ENCODE assay signal across 9 mouse cellular contexts in the genomic region with DNA sequence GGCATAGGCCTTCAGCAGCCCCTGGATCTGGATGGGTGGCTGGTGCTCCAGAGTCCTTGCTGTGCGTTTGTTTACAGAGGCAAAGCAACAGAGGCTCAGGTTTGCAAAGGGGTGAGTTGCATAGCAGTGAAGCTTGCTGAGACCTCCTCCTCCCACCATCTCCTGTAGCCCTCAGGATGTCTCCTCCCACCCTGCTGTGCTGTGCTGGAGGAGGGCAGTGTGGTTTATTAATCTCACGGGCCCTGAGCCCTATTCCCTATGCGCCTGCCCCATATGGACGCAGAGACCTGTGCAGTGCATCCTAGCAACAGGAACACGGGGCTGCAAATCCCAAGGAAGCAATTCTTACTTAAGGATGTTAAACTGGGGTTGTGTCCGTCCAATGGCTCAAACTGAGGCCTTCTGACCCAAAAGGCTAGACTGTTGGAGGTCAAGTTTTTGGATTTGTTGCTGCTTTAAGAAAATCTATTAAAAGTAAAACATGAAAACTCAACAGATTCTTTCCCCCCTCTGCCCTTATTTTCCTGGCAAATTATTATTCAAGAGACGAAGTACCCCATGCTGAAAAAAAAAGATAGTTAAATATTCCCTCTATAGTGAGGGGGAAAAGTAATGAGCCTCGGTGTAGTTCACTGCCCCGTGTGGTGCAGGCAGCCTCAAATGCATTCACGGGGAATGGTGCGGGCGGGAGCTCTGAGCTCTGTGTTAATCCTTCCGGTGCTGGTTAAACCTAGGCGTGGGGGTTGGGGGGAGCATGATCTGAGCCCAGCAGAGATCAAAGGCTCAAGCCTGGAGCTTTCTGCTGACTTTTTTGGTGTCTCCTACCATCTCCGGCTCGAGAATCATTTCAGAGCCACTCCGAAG.
DNase-seq lines count a peak whose midpoint lies in the region; ATAC-seq and TF ChIP-seq lines count a peak whose summit lies in the region.
"Had no signal": no experiment of that assay in that cellular context is flagged by ENCODE, and none has a peak within 500 bp of the region (broad histone marks: within the 10 kb centered on the region; RNA-seq: fewer than 3 reads in every experiment).

No protein-coding gene starts in this region.

- no peaks in the 10 kb centered on the region for H3K36me3 ChIP-seq in kidney, postnatal 0 days (ENCODE audit: insufficient read depth, low read length)
- H3K36me3 ChIP-seq in embryonic facial prominence, embryonic 11.5 days (replicated peaks; ENCODE audit: control insufficient read depth, insufficient read depth, low read depth, low read length): no peaks in the 10 kb centered on the region
- H3K36me3 ChIP-seq in limb, embryonic 10.5 days: no peaks in the 10 kb centered on the region
- H3K36me3 ChIP-seq: G1E had no signal

- H3K4me3 ChIP-seq in kidney, postnatal 0 days (replicated peaks; ENCODE audit: low read depth, low read length): no peak overlapping the region
- no peak overlapping the region for H3K4me3 ChIP-seq in embryonic facial prominence, embryonic 11.5 days (ENCODE audit: low read depth, low read length)
- 0 out of 2 replicates have a peak overlapping the region, but pooled peaks have one; percentile 17 for H3K4me3 ChIP-seq in limb, embryonic 10.5 days

- ATAC-seq in kidney, postnatal 0 days (replicated peaks; ENCODE audit: low FRiP score, low read depth): peak; percentile 69
- ATAC-seq in embryonic facial prominence, embryonic 11.5 days (replicated peaks; ENCODE audit: insufficient number of reproducible peaks, low FRiP score, low TSS enrichment, low read depth): 0 out of 2 replicates have a peak, but pooled peaks have one; percentile 58
- no peak for ATAC-seq in erythroid progenitor cell, adult 5-6 weeks (replicated peaks; ENCODE audit: low FRiP score, poor library complexity, severe bottlenecking)

- DNase-seq in kidney, postnatal 0 days (ENCODE audit: low spot score): peak; percentile 73
- no peak for DNase-seq in kidney, adult 9 months
- DNase-seq in embryonic facial prominence, embryonic 11.5 days (ENCODE audit: low spot score): peak; percentile 56
- no peak for DNase-seq in limb, embryonic 10.5 days (ENCODE audit: low spot score)
- DNase-seq in retina, postnatal 7 days (ENCODE audit: low read depth, low spot score): peak; percentile 29
- DNase-seq in gastrocnemius, postnatal 36 days: no peak
- no peak for DNase-seq in layer of hippocampus, adult 9-11 months

- H3K9me3 ChIP-seq in kidney, postnatal 0 days (replicated peaks; ENCODE audit: low read length): no peaks in the 10 kb centered on the region
- H3K9me3 ChIP-seq in embryonic facial prominence, embryonic 11.5 days (replicated peaks; ENCODE audit: control insufficient read depth, low read length): no peaks in the 10 kb centered on the region
- H3K9me3 ChIP-seq in limb, embryonic 10.5 days (replicated peaks): no peaks in the 10 kb centered on the region

- WGBS in kidney, postnatal 0 days: 5% methylated on average over 17 of the region's 17 CpGs
- WGBS in embryonic facial prominence, embryonic 11.5 days: 6% methylated on average over 17 of the region's 17 CpGs
- WGBS in limb, embryonic 10.5 days: 4% methylated on average over 17 of the region's 17 CpGs

- peak overlapping the region; percentile 18; the same call in 1 of the 2 replicates for H3K4me2 ChIP-seq in kidney, postnatal 0 days (ENCODE audit: low read length)
- H3K4me2 ChIP-seq in embryonic facial prominence, embryonic 11.5 days (ENCODE audit: low read depth, low read length): no peak overlapping the region; the same call in 1 of the 2 replicates

- H3K27ac ChIP-seq in kidney, postnatal 0 days: 0 out of 2 replicates have a peak overlapping the region, but pooled peaks have one; percentile 8
- H3K27ac ChIP-seq in embryonic facial prominence, embryonic 11.5 days (replicated peaks; ENCODE audit: low read depth, low read length): no peak overlapping the region
- no peak overlapping the region for H3K27ac ChIP-seq in limb, embryonic 10.5 days

- H3K9ac ChIP-seq in kidney, postnatal 0 days (ENCODE audit: low read depth, low read length): no peak overlapping the region
- H3K9ac ChIP-seq in embryonic facial prominence, embryonic 11.5 days (replicated peaks; ENCODE audit: low read length): no peak overlapping the region

- peaks cover 3% of the 10 kb centered on the region; the same call in 1 of the 2 replicates for H3K4me1 ChIP-seq in kidney, postnatal 0 days (replicated peaks; ENCODE audit: insufficient read depth, low read length)
- H3K4me1 ChIP-seq in embryonic facial prominence, embryonic 11.5 days (ENCODE audit: control insufficient read depth, insufficient read depth, low read length): peaks cover 5% of the 10 kb centered on the region; the same call in 1 of the 2 replicates
- H3K4me1 ChIP-seq in limb, embryonic 10.5 days: peaks cover 19% of the 10 kb centered on the region

- no peaks in the 10 kb centered on the region for H3K27me3 ChIP-seq in kidney, postnatal 0 days (ENCODE audit: insufficient read depth, low read length)
- H3K27me3 ChIP-seq in embryonic facial prominence, embryonic 11.5 days (ENCODE audit: control insufficient read depth, insufficient read depth, low read length): no peaks in the 10 kb centered on the region
- no peaks in the 10 kb centered on the region for H3K27me3 ChIP-seq in limb, embryonic 10.5 days (ENCODE audit: low read depth, poor library complexity, severe bottlenecking)

- no peak for TF ChIP-seq CTCF in kidney, postnatal 0 days (IDR thresholded peaks at IDR 0.05; ENCODE audit: low read depth)

- intact Hi-C loops in gastrocnemius, postnatal 36 days (cut with DNase I): no loop called here

Comparison
In these comparisons a context has a peak if more than half of its experiments do, and no peak if none do; other contexts are left out.
1. DNase-seq: peak in kidney, postnatal 0 days (single experiment), embryonic facial prominence, embryonic 11.5 days (single experiment) and retina, postnatal 7 days (single experiment); none in kidney, adult 9 months (single experiment), limb, embryonic 10.5 days (single experiment), gastrocnemius, postnatal 36 days (0 of 2) and layer of hippocampus, adult 9-11 months (single experiment).